Mouse (Mus musculus): ENCODE results near the gene Timm44.

DNA sequence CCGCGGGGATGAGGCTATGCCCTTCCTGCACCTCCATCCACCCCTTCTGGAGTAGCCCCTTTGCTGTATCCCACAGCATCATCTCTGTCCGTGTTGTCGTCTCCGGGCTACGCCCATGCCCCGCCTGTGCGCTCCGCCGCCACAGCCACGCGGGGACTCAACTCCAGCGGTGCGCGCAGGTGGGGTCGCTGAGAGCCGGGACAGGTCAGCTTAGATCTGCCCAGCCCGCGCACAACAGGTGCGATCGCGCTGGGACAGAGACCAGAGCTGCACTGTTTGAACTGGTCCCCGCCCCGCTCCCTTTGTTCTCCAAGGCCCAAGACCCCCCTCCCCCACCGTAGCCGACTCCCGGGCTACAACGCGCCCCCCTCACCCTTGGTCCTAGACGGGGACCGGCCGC is 17.0 kb downstream of the Timm44 start:
- TF ChIP-seq CTCF (IDR thresholded peaks at IDR 0.05; ENCODE audit: extremely low read depth, insufficient read length, insufficient replicate concordance, low read depth, low read length) (no peak), POLR2A (IDR thresholded peaks at IDR 0.05; ENCODE audit: low read depth, low read length) (no peak)
